Mouse (Mus musculus) megakaryocyte, embryonic 14.5 days (primary cell): ENCODE data around the gene Dennd1a.

ENCODE experiments used
- FLI1 ChIP-seq: IDR thresholded peaks from 2 replicates; pipeline ENCODE4 v1.6.1; 2012; ENCODE audit warnings: low read length, inconsistent platforms, mixed read lengths
- GATA1 ChIP-seq: IDR thresholded peaks from 3 replicates; pipeline ENCODE4 v1.6.1; 2012; ENCODE audit warnings: mixed read lengths, low read length, inconsistent platforms, borderline replicate concordance

GRCm38 (mm10) chr2:37749323-37749722 lies 537.9 kb downstream of the Dennd1a start:
- no peak for TF ChIP-seq GATA1
- TF ChIP-seq FLI1 = no peak
